Mouse (Mus musculus) ES-E14 (cell line): Measurements from ENCODE around the gene Fhl1. TPM values are rescaled to one million over a fixed set of nuclear protein-coding genes. Genes with fewer than 3 reads are reported as not detected.

ENCODE experiments used
- DNase-seq: peaks from one replicate; pipeline ENCODE4 v3.0.0-alpha.2; 2013; ENCODE audit warnings: low read depth, low spot score
- H3K27ac ChIP-seq: 2 replicates; pipeline ENCODE4 v1.5.1; 2012; ENCODE audit warnings: low read depth, mild to moderate bottlenecking, low read length, moderate library complexity, mixed read lengths; ENCODE audit not compliant: poor library complexity, insufficient read depth, severe bottlenecking
- H3K36me3 ChIP-seq: 2 replicates; pipeline ENCODE4 v1.6.1; 2012; ENCODE audit warnings: mild to moderate bottlenecking, low read length, moderate library complexity, mixed read lengths; ENCODE audit not compliant: control insufficient read depth, poor library complexity, insufficient read depth, severe bottlenecking
- H3K4me1 ChIP-seq, 2 experiments: fragments of 150-350 bp in 1 of 2; sonication (generic) in 1 of 2; 2 replicates each; pipeline ENCODE4 v1.6.1; 2012; ENCODE audit warnings: low read length in 2 of 2, mild to moderate bottlenecking in 1 of 2, mixed read lengths in 1 of 2; ENCODE audit not compliant: control insufficient read depth in 2 of 2, insufficient read depth in 2 of 2, poor library complexity in 1 of 2
- H3K4me3 ChIP-seq, 2 experiments: fragments of 150-350 bp in 1 of 2; sonication (generic) in 1 of 2; 2 replicates each; pipeline ENCODE4 v1.5.1; 2012; ENCODE audit warnings: low read length in 2 of 2, low read depth in 1 of 2, mild to moderate bottlenecking in 1 of 2, mixed read lengths in 1 of 2; ENCODE audit not compliant: insufficient read depth in 1 of 2, poor library complexity in 1 of 2, severe bottlenecking in 1 of 2
- H3K9ac ChIP-seq: 2 replicates; pipeline ENCODE4 v1.6.1; 2012; ENCODE audit warnings: low read depth, mild to moderate bottlenecking, low read length, mixed read lengths; ENCODE audit not compliant: poor library complexity, insufficient read depth, severe bottlenecking
- H3K9me3 ChIP-seq: fragments of 150-350 bp; sonication (generic); 2 replicates; pipeline ENCODE4 v1.6.1; 2012; ENCODE audit warnings: low read depth, mild to moderate bottlenecking, low read length; ENCODE audit not compliant: control insufficient read depth, insufficient read depth
- CHD2 ChIP-seq: IDR thresholded peaks from 2 replicates; pipeline ENCODE4 v1.6.1; 2014; ENCODE audit warnings: mild to moderate bottlenecking, low read depth, low read length, inconsistent platforms
- HCFC1 ChIP-seq: IDR thresholded peaks from 2 replicates; pipeline ENCODE4 v1.6.1; 2012; ENCODE audit warnings: low read length, inconsistent platforms, borderline replicate concordance; ENCODE audit not compliant: insufficient read depth
- MAFK ChIP-seq: IDR thresholded peaks from 2 replicates; pipeline ENCODE4 v1.6.1; 2014; ENCODE audit warnings: mild to moderate bottlenecking, low read depth, low read length, inconsistent platforms; ENCODE audit not compliant: insufficient read depth
- ZC3H11A ChIP-seq: IDR thresholded peaks from 2 replicates; pipeline ENCODE4 v1.6.1; 2012; ENCODE audit warnings: low read depth, mild to moderate bottlenecking, inconsistent platforms, low read length, borderline replicate concordance
- ZNF384 ChIP-seq: IDR thresholded peaks from 2 replicates; pipeline ENCODE4 v1.6.1; 2012; ENCODE audit warnings: low read depth, low read length, inconsistent platforms
- in situ Hi-C, 2 experiments: fragments of 600-800 bp; cut with MboI; formaldehyde crosslinking; loops; one replicate each; pipeline ENCODE4 v1.15.1; 2025; ENCODE audit warnings: low sequenced_read_pairs in 2 of 2, inconsistent platforms in 1 of 2; ENCODE audit not compliant: unreplicated experiment in 2 of 2
- total RNA-seq: library from RNA; depleted of rRNA; stranded (reverse); fragments of 300-350 nt; gene quantifications from 2 replicates; pipeline ENCODE4 v1.2.3, GENCODE M21; 2012; rRNA removed

The Fhl1 gene
- total RNA-seq, result 42.7 and 47.1 TPM in 2 replicates

- no peak for DNase-seq
- Histone ChIP-seq H3K36me3 (no peaks in the 10 kb centered on the region), H3K4me3 (peak within 1 kb of the TSS; percentile 69 to 89), H3K9ac (peak within 1 kb of the TSS; percentile 72), H3K4me1 (no peaks in the 10 kb centered on the region), H3K27ac (peak within 1 kb of the TSS; percentile 18; the same call in 1 of the 2 replicates), H3K9me3 (no peaks in the 10 kb centered on the region)
- in situ Hi-C loops, result no loop called here
- TF ChIP-seq CHD2, result no peak
- TF ChIP-seq HCFC1, result no peak
- no peak for TF ChIP-seq ZNF384
- TF ChIP-seq MAFK, result no peak
- TF ChIP-seq ZC3H11A, result no peak
Observed at GRCm38 (mm10) chrX:56731306-56732201, at the start of gene Fhl1. Gene Fhl1, plus strand, starts transcription at chrX:56731787.

GRCm38 (mm10) chrX:56682156-56682720, 49.3 kb upstream of the Fhl1 start:
- Histone ChIP-seq H3K4me1 (no peaks in the 10 kb centered on the region), H3K4me3 (no peak overlapping the region), H3K27ac (no peak overlapping the region), H3K9me3 (no peaks in the 10 kb centered on the region), H3K36me3 (no peaks in the 10 kb centered on the region), H3K9ac (no peak overlapping the region)
- no peak for TF ChIP-seq MAFK
- no peak for TF ChIP-seq ZNF384
- no peak for TF ChIP-seq ZC3H11A
- TF ChIP-seq CHD2, result no peak
- no peak for TF ChIP-seq HCFC1
- DNase-seq, result no peak
- in situ Hi-C loops, result no loop called here

- Histone ChIP-seq H3K4me3 (no peak overlapping the region), H3K36me3 (no peaks in the 10 kb centered on the region), H3K9me3 (no peaks in the 10 kb centered on the region), H3K9ac (no peak overlapping the region), H3K27ac (no peak overlapping the region), H3K4me1 (no peaks in the 10 kb centered on the region)
- no peak for TF ChIP-seq ZC3H11A
- TF ChIP-seq HCFC1, result no peak
- TF ChIP-seq ZNF384, result no peak
- TF ChIP-seq CHD2, result no peak
- no peak for TF ChIP-seq MAFK
- in situ Hi-C loops, result no loop called here
- DNase-seq, result no peak
Observed at GRCm38 (mm10) chrX:56683521-56683920, 48.1 kb upstream of the Fhl1 start.

GRCm38 (mm10) chrX:56692554-56692953, 39.0 kb upstream of the Fhl1 start:
- DNase-seq, result no peak
- Histone ChIP-seq H3K9ac (no peak overlapping the region), H3K36me3 (no peaks in the 10 kb centered on the region), H3K27ac (no peak overlapping the region), H3K4me3 (no peak overlapping the region), H3K4me1 (no peaks in the 10 kb centered on the region), H3K9me3 (no peaks in the 10 kb centered on the region)
- TF ChIP-seq CHD2, result no peak
- no peak for TF ChIP-seq ZNF384
- in situ Hi-C loops, result no loop called here
